Mouse (Mus musculus) CH12.LX (cell line): ENCODE data around the gene Rogdi. TPM values are rescaled to one million over a fixed set of nuclear protein-coding genes. Genes with fewer than 3 reads are reported as not detected.

Experiments used
- DNase-seq: peaks from one replicate; pipeline ENCODE4 v3.0.0-alpha.2; 2013; ENCODE audit errors: extremely low read depth
- H3K27ac ChIP-seq: 2 replicates; pipeline ENCODE4 v1.5.1; 2012; ENCODE audit warnings: low read depth, mild to moderate bottlenecking, control low read depth, moderate library complexity; ENCODE audit not compliant: insufficient read depth
- H3K27me3 ChIP-seq: replicated peaks from 2 replicates; pipeline ENCODE3; 2012; ENCODE audit warnings: inconsistent platforms
- H3K36me3 ChIP-seq, 2 experiments: replicated peaks in 1 of 2; 2 replicates each; pipeline versions ENCODE3 to v1.6.1; 2012; ENCODE audit warnings: inconsistent platforms in 1 of 2, low read length in 1 of 2, mild to moderate bottlenecking in 1 of 2, mixed read lengths in 1 of 2, moderate library complexity in 1 of 2; ENCODE audit not compliant: control insufficient read depth in 1 of 2, insufficient read depth in 1 of 2
- H3K4me1 ChIP-seq, 2 experiments: 2 replicates each; pipeline ENCODE4 v1.6.1; 2012; ENCODE audit warnings: inconsistent platforms in 1 of 2, moderate library complexity in 1 of 2; ENCODE audit not compliant: insufficient read depth in 2 of 2, control insufficient read depth in 1 of 2
- H3K4me2 ChIP-seq: 2 replicates; pipeline ENCODE4 v1.6.1; 2012; ENCODE audit warnings: low read depth, mild to moderate bottlenecking, control low read depth; ENCODE audit not compliant: poor library complexity, insufficient read depth, severe bottlenecking
- H3K4me3 ChIP-seq, 3 experiments: fragments of 150-350 bp in 1 of 3; sonication (generic) in 1 of 3; replicated peaks in 1 of 3; 2 replicates each; pipeline versions ENCODE3 to v1.5.1; 2011 to 2012; ENCODE audit warnings: low read depth in 2 of 3, low read length in 2 of 3, mild to moderate bottlenecking in 2 of 3, moderate library complexity in 2 of 3, control low read depth in 1 of 3, improper control_type of control experiment in 1 of 3, inconsistent platforms in 1 of 3, mixed read lengths in 1 of 3; ENCODE audit not compliant: poor library complexity in 1 of 3
- H3K79me2 ChIP-seq: replicated peaks from 2 replicates; pipeline ENCODE4 v1.6.1; 2012; ENCODE audit warnings: mild to moderate bottlenecking, moderate library complexity; ENCODE audit not compliant: control insufficient read depth, poor library complexity, insufficient read depth, severe bottlenecking; ENCODE audit errors: extremely low read depth
- H3K9ac ChIP-seq: 2 replicates; pipeline ENCODE4 v1.6.1; 2012; ENCODE audit warnings: low read depth, mild to moderate bottlenecking, control low read depth, moderate library complexity; ENCODE audit not compliant: insufficient read depth
- H3K9me3 ChIP-seq: replicated peaks from 2 replicates; pipeline ENCODE3; 2012; ENCODE audit warnings: low read length, inconsistent platforms, mixed read lengths
- BHLHE40 ChIP-seq: IDR thresholded peaks from 2 replicates; pipeline ENCODE4 v1.6.1; 2011; ENCODE audit warnings: mild to moderate bottlenecking, low read depth, low read length, improper control_type of control experiment
- CHD1 ChIP-seq: IDR thresholded peaks from 2 replicates; pipeline ENCODE4 v1.6.1; 2012; ENCODE audit warnings: low read depth, low read length, improper control_type of control experiment, inconsistent platforms
- CHD2 ChIP-seq: IDR thresholded peaks from 2 replicates; pipeline ENCODE4 v1.6.1; 2011; ENCODE audit warnings: low read length, improper control_type of control experiment
- CTCF ChIP-seq, 2 experiments: IDR thresholded peaks in 1 of 2; conservative IDR thresholded peaks in 1 of 2; 2 replicates each; pipeline ENCODE4 v1.5.1; 2011 to 2012; ENCODE audit warnings: low read depth in 2 of 2, low read length in 2 of 2, improper control_type of control experiment in 1 of 2, inconsistent platforms in 1 of 2, mild to moderate bottlenecking in 1 of 2, moderate library complexity in 1 of 2
- E2F4 ChIP-seq: IDR thresholded peaks from 2 replicates; pipeline ENCODE4 v1.6.1; 2011; ENCODE audit warnings: low read depth, low read length, improper control_type of control experiment; ENCODE audit not compliant: insufficient replicate concordance
- ELF1 ChIP-seq: IDR thresholded peaks from 2 replicates; pipeline ENCODE4 v1.6.1; 2014; ENCODE audit warnings: low read depth, mild to moderate bottlenecking, inconsistent platforms, low read length, improper control_type of control experiment
- EP300 ChIP-seq: IDR thresholded peaks from 2 replicates; pipeline ENCODE4 v1.6.1; 2011; ENCODE audit warnings: low read length, improper control_type of control experiment
- IRF4 ChIP-seq: IDR thresholded peaks from 2 replicates; pipeline ENCODE4 v1.6.1; 2014; ENCODE audit warnings: low read depth, mild to moderate bottlenecking, inconsistent platforms, low read length, improper control_type of control experiment
- JUN ChIP-seq: IDR thresholded peaks from 2 replicates; pipeline ENCODE4 v1.6.1; 2011; ENCODE audit warnings: low read depth, mild to moderate bottlenecking, low read length, improper control_type of control experiment, moderate library complexity; ENCODE audit not compliant: insufficient read depth
- MAFK ChIP-seq: IDR thresholded peaks from 2 replicates; pipeline ENCODE4 v1.6.1; 2011; ENCODE audit warnings: low read length, improper control_type of control experiment; ENCODE audit not compliant: insufficient replicate concordance
- MAZ ChIP-seq: IDR thresholded peaks from 2 replicates; pipeline ENCODE4 v1.6.1; 2012; ENCODE audit warnings: low read depth, mild to moderate bottlenecking, inconsistent platforms, low read length, improper control_type of control experiment, moderate library complexity
- MEF2A ChIP-seq: IDR thresholded peaks from 2 replicates; pipeline ENCODE4 v1.6.1; 2014; ENCODE audit warnings: low read depth, mild to moderate bottlenecking, inconsistent platforms, low read length, improper control_type of control experiment, borderline replicate concordance
- NELFE ChIP-seq: IDR thresholded peaks from 2 replicates; pipeline ENCODE4 v1.6.1; 2011; ENCODE audit warnings: low read depth, low read length, improper control_type of control experiment
- NRF1 ChIP-seq: IDR thresholded peaks from 2 replicates; pipeline ENCODE4 v1.6.1; 2014; ENCODE audit warnings: low read depth, mild to moderate bottlenecking, inconsistent platforms, low read length, improper control_type of control experiment, moderate library complexity
- PAX5 ChIP-seq: IDR thresholded peaks from 2 replicates; pipeline ENCODE4 v1.6.1; 2012; ENCODE audit warnings: low read length, inconsistent platforms, mixed read lengths
- POLR2AphosphoS2 ChIP-seq: IDR thresholded peaks from 2 replicates; pipeline ENCODE4 v1.6.1; 2011; ENCODE audit warnings: low read depth, low read length, improper control_type of control experiment
- RAD21 ChIP-seq: IDR thresholded peaks from 2 replicates; pipeline ENCODE4 v1.6.1; 2011; ENCODE audit warnings: low read depth, mild to moderate bottlenecking, low read length, improper control_type of control experiment, moderate library complexity
- SIN3A ChIP-seq: IDR thresholded peaks from 2 replicates; pipeline ENCODE4 v1.6.1; 2012; ENCODE audit warnings: low read length, improper control_type of control experiment, inconsistent platforms
- SMC3 ChIP-seq: IDR thresholded peaks from 2 replicates; pipeline ENCODE4 v1.6.1; 2011; ENCODE audit warnings: low read depth, low read length, improper control_type of control experiment
- TBP ChIP-seq: conservative IDR thresholded peaks from 2 replicates; pipeline ENCODE4 v1.6.1; 2011; ENCODE audit warnings: low read depth, low read length, improper control_type of control experiment
- TCF12 ChIP-seq: IDR thresholded peaks from 2 replicates; pipeline ENCODE4 v1.6.1; 2014; ENCODE audit warnings: low read depth, mild to moderate bottlenecking, inconsistent platforms, low read length, improper control_type of control experiment
- USF1 ChIP-seq: IDR thresholded peaks from 2 replicates; pipeline ENCODE4 v1.6.1; 2014; ENCODE audit warnings: low read depth, mild to moderate bottlenecking, inconsistent platforms, low read length, improper control_type of control experiment
- dilution Hi-C: fragments of 300-500 bp; cut with MboI; formaldehyde crosslinking; loops from 2 replicates; pipeline ENCODE4 v1.14.3; 2020; ENCODE audit warnings: low sequenced_read_pairs; ENCODE audit not compliant: extremely low pct_unique_long_range_greater_than_20kb, extremely low pct_ligation_motif_present
- in situ Hi-C: fragments of 300-500 bp; cut with MboI; formaldehyde crosslinking; loops from 3 replicates; pipeline ENCODE4 v1.14.3; 2019; ENCODE audit warnings: low sequenced_read_pairs, low pct_ligation_motif_present, low pct_unique_long_range_greater_than_20kb, mixed read lengths
- polyA plus RNA-seq: library from polyadenylated mRNA; unstranded; fragments of >175 nt; gene quantifications from 2 replicates; pipeline ENCODE4 v1.2.1, GENCODE M21; 2012; ENCODE audit warnings: low read depth; ENCODE audit not compliant: insufficient read length
- total RNA-seq, 2 experiments: library from RNA; depleted of rRNA; stranded (reverse); fragments of 300-350 nt in 1 of 2; fragments of >200 nt in 1 of 2; gene quantifications; 2 replicates each; pipeline ENCODE4 v1.2.3; 2012 to 2014

The Rogdi gene
- total and polyA plus RNA-seq, 3 experiments: 25.1 to 121 (median 33.4) TPM

DNA sequence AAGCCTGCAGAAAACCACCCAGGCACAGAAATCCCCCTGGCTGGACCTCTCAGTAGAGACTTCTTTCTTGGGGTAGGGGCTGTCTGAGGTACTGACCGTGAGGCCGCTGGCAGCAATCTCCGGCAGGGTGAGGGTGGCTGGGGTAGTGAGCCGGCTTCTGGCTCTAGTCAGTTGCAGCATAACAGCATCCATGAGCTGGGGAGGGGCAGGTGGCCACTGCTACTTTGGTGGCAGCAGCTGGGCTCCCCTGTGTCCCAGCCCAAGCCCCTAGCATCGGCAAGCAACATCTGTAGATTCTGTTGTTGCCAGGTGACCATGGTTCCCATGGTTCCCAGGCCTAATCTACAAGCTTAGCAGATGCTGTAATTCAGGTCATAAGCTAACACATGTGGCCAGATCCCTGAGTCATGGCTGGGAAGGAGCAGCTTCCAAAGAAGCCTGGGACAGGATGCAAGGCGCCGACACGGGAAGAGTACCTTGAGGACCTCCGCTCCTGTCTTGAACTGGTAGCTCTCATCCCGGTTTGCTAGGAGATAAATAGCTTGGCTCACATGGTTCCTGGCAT is 2.9 kb downstream of the Rogdi start:
- Histone ChIP-seq H3K9me3 (no peaks in the 10 kb centered on the region), H3K27ac (no peak overlapping the region; the same call in 1 of the 2 replicates), H3K4me3 (no peak overlapping the region), H3K36me3 (peaks cover 25 to 56% of the 10 kb centered on the region in 2 experiments), H3K4me2 (no peak overlapping the region), H3K27me3 (no peaks in the 10 kb centered on the region), H3K79me2 (no peaks in the 10 kb centered on the region), H3K4me1 (peaks cover 19 to 47% of the 10 kb centered on the region in 2 experiments), H3K9ac (no peak overlapping the region)
- in situ Hi-C loops: no loop called here
- DNase-seq: no peak
- TF ChIP-seq MAFK (no peak), USF1 (no peak)
- dilution Hi-C loops: no loop called here

- Histone ChIP-seq H3K27ac (no peak overlapping the region), H3K79me2 (no peaks in the 10 kb centered on the region), H3K9ac (no peak overlapping the region), H3K9me3 (no peaks in the 10 kb centered on the region), H3K4me2 (no peak overlapping the region), H3K4me1 (peaks cover 19 to 27% of the 10 kb centered on the region in 2 experiments), H3K36me3 (peaks cover 14 to 42% of the 10 kb centered on the region in 2 experiments), H3K4me3 (no peak overlapping the region), H3K27me3 (no peaks in the 10 kb centered on the region)
- in situ Hi-C loops: loop anchor here (5.0 kb wide), 1 partner anchor 41 kb away; no protein-coding TSS in a partner anchor
- dilution Hi-C loops: no loop called here
- TF ChIP-seq TCF12 (no peak), MEF2A (no peak), CHD2 (no peak), ELF1 (no peak), CTCF (conservative IDR thresholded peaks at IDR 0.05 in 1 of 2, IDR thresholded peaks at IDR 0.05 in 1 of 2; ENCODE audit: low read depth in 2 of 2, low read length in 2 of 2) (no peak), NELFE (no peak), SMC3 (no peak), SIN3A (no peak), TBP (no peak), RAD21 (no peak), CHD1 (no peak), BHLHE40 (no peak), NRF1 (no peak), EP300 (no peak), E2F4 (no peak), POLR2AphosphoS2 (no peak), PAX5 (no peak), JUN (no peak), MAZ (no peak), IRF4 (no peak)
- DNase-seq: no peak
Measured at GRCm38 (mm10) chr16:5008076-5008475, 5.3 kb downstream of the Rogdi start.
